Mouse (Mus musculus) CH12.LX (cell line): ENCODE data around the gene Ltb. TPM values are rescaled to one million over a fixed set of nuclear protein-coding genes. Genes with fewer than 3 reads are reported as not detected.
A peak's percentile ranks its signal among the peaks of the same experiment; 100 is the strongest.

Experiments
- DNase-seq: peaks from one replicate; pipeline ENCODE4 v3.0.0-alpha.2; 2013; ENCODE audit errors: extremely low read depth
- H3K27ac ChIP-seq: 2 replicates; pipeline ENCODE4 v1.5.1; 2012; ENCODE audit warnings: low read depth, mild to moderate bottlenecking, control low read depth, moderate library complexity; ENCODE audit not compliant: insufficient read depth
- H3K27me3 ChIP-seq: replicated peaks from 2 replicates; pipeline ENCODE3; 2012; ENCODE audit warnings: inconsistent platforms
- H3K36me3 ChIP-seq, 2 experiments: replicated peaks in 1 of 2; 2 replicates each; pipeline versions ENCODE3 to v1.6.1; 2012; ENCODE audit warnings: inconsistent platforms in 1 of 2, low read length in 1 of 2, mild to moderate bottlenecking in 1 of 2, mixed read lengths in 1 of 2, moderate library complexity in 1 of 2; ENCODE audit not compliant: control insufficient read depth in 1 of 2, insufficient read depth in 1 of 2
- H3K4me1 ChIP-seq, 2 experiments: 2 replicates each; pipeline ENCODE4 v1.6.1; 2012; ENCODE audit warnings: inconsistent platforms in 1 of 2, moderate library complexity in 1 of 2; ENCODE audit not compliant: insufficient read depth in 2 of 2, control insufficient read depth in 1 of 2
- H3K4me2 ChIP-seq: 2 replicates; pipeline ENCODE4 v1.6.1; 2012; ENCODE audit warnings: low read depth, mild to moderate bottlenecking, control low read depth; ENCODE audit not compliant: poor library complexity, insufficient read depth, severe bottlenecking
- H3K4me3 ChIP-seq, 3 experiments: fragments of 150-350 bp in 1 of 3; sonication (generic) in 1 of 3; replicated peaks in 1 of 3; 2 replicates each; pipeline versions ENCODE3 to v1.5.1; 2011 to 2012; ENCODE audit warnings: low read depth in 2 of 3, low read length in 2 of 3, mild to moderate bottlenecking in 2 of 3, moderate library complexity in 2 of 3, control low read depth in 1 of 3, improper control_type of control experiment in 1 of 3, inconsistent platforms in 1 of 3, mixed read lengths in 1 of 3; ENCODE audit not compliant: poor library complexity in 1 of 3
- H3K79me2 ChIP-seq: replicated peaks from 2 replicates; pipeline ENCODE4 v1.6.1; 2012; ENCODE audit warnings: mild to moderate bottlenecking, moderate library complexity; ENCODE audit not compliant: control insufficient read depth, poor library complexity, insufficient read depth, severe bottlenecking; ENCODE audit errors: extremely low read depth
- H3K9ac ChIP-seq: 2 replicates; pipeline ENCODE4 v1.6.1; 2012; ENCODE audit warnings: low read depth, mild to moderate bottlenecking, control low read depth, moderate library complexity; ENCODE audit not compliant: insufficient read depth
- H3K9me3 ChIP-seq: replicated peaks from 2 replicates; pipeline ENCODE3; 2012; ENCODE audit warnings: low read length, inconsistent platforms, mixed read lengths
- BHLHE40 ChIP-seq: IDR thresholded peaks from 2 replicates; pipeline ENCODE4 v1.6.1; 2011; ENCODE audit warnings: mild to moderate bottlenecking, low read depth, low read length, improper control_type of control experiment
- CHD1 ChIP-seq: IDR thresholded peaks from 2 replicates; pipeline ENCODE4 v1.6.1; 2012; ENCODE audit warnings: low read depth, low read length, improper control_type of control experiment, inconsistent platforms
- CHD2 ChIP-seq: IDR thresholded peaks from 2 replicates; pipeline ENCODE4 v1.6.1; 2011; ENCODE audit warnings: low read length, improper control_type of control experiment
- EP300 ChIP-seq: IDR thresholded peaks from 2 replicates; pipeline ENCODE4 v1.6.1; 2011; ENCODE audit warnings: low read length, improper control_type of control experiment
- HCFC1 ChIP-seq: IDR thresholded peaks from 2 replicates; pipeline ENCODE4 v1.6.1; 2012; ENCODE audit warnings: low read depth, mild to moderate bottlenecking, inconsistent platforms, low read length, improper control_type of control experiment
- IRF4 ChIP-seq: IDR thresholded peaks from 2 replicates; pipeline ENCODE4 v1.6.1; 2014; ENCODE audit warnings: low read depth, mild to moderate bottlenecking, inconsistent platforms, low read length, improper control_type of control experiment
- JUN ChIP-seq: IDR thresholded peaks from 2 replicates; pipeline ENCODE4 v1.6.1; 2011; ENCODE audit warnings: low read depth, mild to moderate bottlenecking, low read length, improper control_type of control experiment, moderate library complexity; ENCODE audit not compliant: insufficient read depth
- JUND ChIP-seq: conservative IDR thresholded peaks from 2 replicates; pipeline ENCODE4 v1.6.1; 2011; ENCODE audit warnings: low read depth, low read length, improper control_type of control experiment
- KAT2A ChIP-seq: IDR thresholded peaks from 2 replicates; pipeline ENCODE4 v1.6.1; 2012; ENCODE audit warnings: low read length, improper control_type of control experiment, inconsistent platforms; ENCODE audit not compliant: insufficient replicate concordance
- MAZ ChIP-seq: IDR thresholded peaks from 2 replicates; pipeline ENCODE4 v1.6.1; 2012; ENCODE audit warnings: low read depth, mild to moderate bottlenecking, inconsistent platforms, low read length, improper control_type of control experiment, moderate library complexity
- MXI1 ChIP-seq: IDR thresholded peaks from 2 replicates; pipeline ENCODE4 v1.6.1; 2011; ENCODE audit warnings: mild to moderate bottlenecking, low read depth, low read length, improper control_type of control experiment
- NELFE ChIP-seq: IDR thresholded peaks from 2 replicates; pipeline ENCODE4 v1.6.1; 2011; ENCODE audit warnings: low read depth, low read length, improper control_type of control experiment
- NRF1 ChIP-seq: IDR thresholded peaks from 2 replicates; pipeline ENCODE4 v1.6.1; 2014; ENCODE audit warnings: low read depth, mild to moderate bottlenecking, inconsistent platforms, low read length, improper control_type of control experiment, moderate library complexity
- SIN3A ChIP-seq: IDR thresholded peaks from 2 replicates; pipeline ENCODE4 v1.6.1; 2012; ENCODE audit warnings: low read length, improper control_type of control experiment, inconsistent platforms
- SMC3 ChIP-seq: IDR thresholded peaks from 2 replicates; pipeline ENCODE4 v1.6.1; 2011; ENCODE audit warnings: low read depth, low read length, improper control_type of control experiment
- TCF12 ChIP-seq: IDR thresholded peaks from 2 replicates; pipeline ENCODE4 v1.6.1; 2014; ENCODE audit warnings: low read depth, mild to moderate bottlenecking, inconsistent platforms, low read length, improper control_type of control experiment
- UBTF ChIP-seq: IDR thresholded peaks from 2 replicates; pipeline ENCODE4 v1.6.1; 2012; ENCODE audit warnings: low read depth, mild to moderate bottlenecking, inconsistent platforms, low read length, improper control_type of control experiment, moderate library complexity
- ZMIZ1 ChIP-seq: IDR thresholded peaks from 2 replicates; pipeline ENCODE4 v1.6.1; 2012; ENCODE audit warnings: low read depth, mild to moderate bottlenecking, inconsistent platforms, low read length, improper control_type of control experiment
- ZNF384 ChIP-seq: IDR thresholded peaks from 2 replicates; pipeline ENCODE4 v1.6.1; 2012; ENCODE audit warnings: low read depth, low read length, improper control_type of control experiment, inconsistent platforms
- dilution Hi-C: fragments of 300-500 bp; cut with MboI; formaldehyde crosslinking; loops from 2 replicates; pipeline ENCODE4 v1.14.3; 2020; ENCODE audit warnings: low sequenced_read_pairs; ENCODE audit not compliant: extremely low pct_unique_long_range_greater_than_20kb, extremely low pct_ligation_motif_present
- in situ Hi-C: fragments of 300-500 bp; cut with MboI; formaldehyde crosslinking; loops from 3 replicates; pipeline ENCODE4 v1.14.3; 2019; ENCODE audit warnings: low sequenced_read_pairs, low pct_ligation_motif_present, low pct_unique_long_range_greater_than_20kb, mixed read lengths
- polyA plus RNA-seq: library from polyadenylated mRNA; unstranded; fragments of >175 nt; gene quantifications from 2 replicates; pipeline ENCODE4 v1.2.1, GENCODE M21; 2012; ENCODE audit warnings: low read depth; ENCODE audit not compliant: insufficient read length
- total RNA-seq, 2 experiments: library from RNA; depleted of rRNA; stranded (reverse); fragments of 300-350 nt in 1 of 2; fragments of >200 nt in 1 of 2; gene quantifications; 2 replicates each; pipeline ENCODE4 v1.2.3; 2012 to 2014

Gene Ltb
- total and polyA plus RNA-seq, 3 experiments, result 150 to 263 (median 234) TPM

DNA sequence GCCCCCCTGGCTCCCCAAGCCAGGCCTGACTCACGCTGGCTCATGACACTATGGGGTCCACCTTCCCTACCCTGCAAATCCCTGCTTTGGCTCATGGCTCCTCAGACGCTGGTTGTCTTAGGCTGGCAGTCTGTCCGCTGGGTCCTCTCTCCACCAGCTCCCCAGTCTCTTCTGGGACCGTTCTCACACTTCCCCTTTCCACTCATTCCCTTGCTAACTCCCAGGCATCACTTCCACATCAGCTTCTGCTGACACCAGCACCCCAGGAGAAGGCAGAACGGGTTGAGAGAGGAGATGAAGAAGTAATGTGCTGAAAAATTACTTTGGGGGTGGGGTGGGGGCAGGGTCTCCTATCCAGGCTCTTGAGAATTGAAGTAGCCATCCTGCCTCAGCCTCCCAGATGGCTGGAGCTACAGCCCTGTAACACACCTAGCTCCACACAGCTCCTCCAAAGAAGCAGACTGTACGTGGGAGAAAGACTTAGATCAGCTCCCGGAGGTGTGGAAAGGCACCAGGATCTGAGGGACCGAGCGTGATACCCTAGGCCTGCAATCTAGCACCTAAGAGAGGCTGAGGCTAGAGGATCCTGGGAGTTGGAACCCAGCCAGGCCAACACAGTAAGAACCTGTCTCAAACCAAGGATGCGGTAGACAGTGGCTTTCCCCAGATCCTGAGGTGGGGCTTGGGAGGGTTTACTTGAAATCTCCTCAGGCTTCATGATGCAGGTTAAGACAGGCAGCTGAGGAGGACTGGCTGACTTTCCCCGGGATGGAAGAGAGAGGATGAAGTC lies 21.6 kb upstream of the Ltb start:
- DNase-seq, result no peak
- Histone ChIP-seq H3K4me1 (peaks cover 14 to 52% of the 10 kb centered on the region in 2 experiments), H3K9me3 (no peaks in the 10 kb centered on the region), H3K4me2 (peak overlapping the region; percentile 48), H3K4me3 (peak overlapping the region in 1 of 3 experiments; percentile 28), H3K79me2 (no peaks in the 10 kb centered on the region), H3K27me3 (no peaks in the 10 kb centered on the region), H3K36me3 (peaks cover 0 to 3% of the 10 kb centered on the region in 2 experiments), H3K27ac (peak overlapping the region; percentile 98), H3K9ac (peak overlapping the region; percentile 46)
- TF ChIP-seq KAT2A (no peak), EP300 (peak; percentile 51; the same call in 1 of the 2 replicates), SIN3A (peak; percentile 15; the same call in 1 of the 2 replicates), CHD1 (peak; percentile 73; the same call in 1 of the 2 replicates), NRF1 (no peak), CHD2 (peak; percentile 23; the same call in 1 of the 2 replicates), IRF4 (peak; percentile 36; the same call in 1 of the 2 replicates), UBTF (0 out of 2 replicates have a peak, but pooled peaks have one; percentile 51), MAZ (no peak), JUN (no peak), ZMIZ1 (peak; percentile 77; the same call in 1 of the 2 replicates), SMC3 (no peak), MXI1 (0 out of 2 replicates have a peak, but pooled peaks have one; percentile 43), TCF12 (peak; percentile 6; the same call in 1 of the 2 replicates), JUND (no peak), BHLHE40 (0 out of 2 replicates have a peak, but pooled peaks have one; percentile 1), ZNF384 (no peak), NELFE (0 out of 2 replicates have a peak, but pooled peaks have one; percentile 45), HCFC1 (no peak)
- dilution Hi-C loops, result no loop called here
- in situ Hi-C loops, result loop anchor here (5.0 kb wide), 1 partner anchor 60 kb away; the partner anchor contains the start of gene Atp6v1g2
